Mouse (Mus musculus): ENCODE results near the gene Lhfpl2.
A peak's percentile ranks its signal among the peaks of the same experiment; 100 is the strongest.

Gene Lhfpl2

DNA sequence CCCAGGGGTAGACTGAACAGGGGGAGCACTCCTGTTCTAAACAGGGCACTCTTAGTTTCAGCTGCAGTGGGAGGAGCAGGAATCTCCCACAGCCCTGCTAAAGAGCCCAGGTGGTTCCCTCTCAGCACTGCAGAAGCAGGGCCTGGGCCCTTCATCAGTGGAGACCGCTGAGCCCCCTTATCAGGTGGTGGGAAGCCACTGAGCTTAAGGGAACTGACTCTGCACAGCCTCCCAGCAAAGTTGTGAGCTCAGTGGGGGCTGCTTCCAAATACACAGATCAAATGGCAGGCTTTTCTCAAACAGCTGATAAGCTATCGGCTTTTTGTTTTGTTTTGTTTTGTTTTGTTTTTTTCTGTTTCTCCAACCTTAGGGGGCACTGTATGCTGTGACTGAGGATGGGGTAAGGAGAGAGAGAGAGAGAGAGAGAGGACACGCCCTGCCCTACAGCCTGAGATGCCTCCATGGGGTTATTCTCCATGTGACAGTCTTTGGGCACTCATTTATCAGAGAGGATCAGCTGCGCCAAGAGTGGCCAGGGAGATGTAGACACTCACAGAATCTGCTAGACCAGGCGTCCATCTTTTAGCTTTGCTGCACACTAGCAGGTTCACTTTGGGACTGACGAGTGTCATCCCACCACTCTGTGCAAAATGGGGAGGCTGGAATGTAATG, 117.9 kb downstream of the Lhfpl2 start:
- DNase-seq: no peak

DNA sequence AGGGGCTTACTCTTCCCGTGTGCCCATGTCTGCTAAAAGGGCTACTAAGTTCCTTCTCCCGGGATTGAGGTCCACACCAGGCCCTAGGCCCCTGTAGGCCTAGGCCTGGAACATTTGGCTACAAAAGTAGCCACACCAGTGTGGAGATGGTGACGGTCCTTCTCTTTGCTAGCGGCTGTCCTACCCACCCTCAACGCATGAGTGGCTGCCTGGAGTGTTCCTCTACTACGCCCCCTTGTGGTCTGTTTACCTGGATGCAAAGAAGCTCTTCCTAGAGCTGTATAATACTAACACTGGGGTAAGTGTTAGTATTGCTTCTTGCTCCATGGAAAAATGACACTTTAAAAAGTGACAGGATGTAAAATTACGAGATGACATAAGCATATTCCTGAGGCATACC, 119.6 kb downstream of the Lhfpl2 start:
- DNase-seq: peak; percentile 33 to 61

DNA sequence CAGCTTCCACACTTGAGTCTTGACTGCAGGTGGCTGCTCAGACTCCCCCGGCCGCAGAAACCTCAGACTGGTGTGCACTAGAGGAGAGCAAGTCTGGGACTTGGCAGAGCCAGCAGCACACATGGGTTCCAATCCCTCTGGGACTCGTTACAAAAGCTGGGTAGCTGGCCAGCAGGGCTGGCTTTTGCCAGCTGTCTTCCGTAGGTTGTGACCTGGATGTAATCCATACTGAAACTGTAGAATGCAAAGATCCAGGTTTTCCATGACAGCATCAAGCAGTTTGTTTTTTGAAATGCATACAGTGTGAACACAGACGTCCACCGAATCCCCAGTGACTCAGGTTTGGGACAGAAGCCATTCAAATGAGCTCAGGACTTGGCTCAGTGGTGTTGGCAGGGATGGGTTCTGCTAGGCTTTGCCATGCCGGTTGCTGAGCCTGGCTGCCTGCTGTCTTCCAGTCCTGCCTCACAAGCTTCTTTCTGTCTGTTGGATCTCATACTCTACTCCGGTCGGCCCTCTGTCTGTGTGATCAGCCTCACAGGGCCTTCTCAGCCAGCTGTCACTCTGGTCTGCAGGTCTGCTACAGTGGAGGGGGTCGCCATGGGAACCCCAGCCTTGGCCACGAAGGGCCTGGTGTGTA, 120.9 kb downstream of the Lhfpl2 start:
- DNase-seq: no peak

DNA sequence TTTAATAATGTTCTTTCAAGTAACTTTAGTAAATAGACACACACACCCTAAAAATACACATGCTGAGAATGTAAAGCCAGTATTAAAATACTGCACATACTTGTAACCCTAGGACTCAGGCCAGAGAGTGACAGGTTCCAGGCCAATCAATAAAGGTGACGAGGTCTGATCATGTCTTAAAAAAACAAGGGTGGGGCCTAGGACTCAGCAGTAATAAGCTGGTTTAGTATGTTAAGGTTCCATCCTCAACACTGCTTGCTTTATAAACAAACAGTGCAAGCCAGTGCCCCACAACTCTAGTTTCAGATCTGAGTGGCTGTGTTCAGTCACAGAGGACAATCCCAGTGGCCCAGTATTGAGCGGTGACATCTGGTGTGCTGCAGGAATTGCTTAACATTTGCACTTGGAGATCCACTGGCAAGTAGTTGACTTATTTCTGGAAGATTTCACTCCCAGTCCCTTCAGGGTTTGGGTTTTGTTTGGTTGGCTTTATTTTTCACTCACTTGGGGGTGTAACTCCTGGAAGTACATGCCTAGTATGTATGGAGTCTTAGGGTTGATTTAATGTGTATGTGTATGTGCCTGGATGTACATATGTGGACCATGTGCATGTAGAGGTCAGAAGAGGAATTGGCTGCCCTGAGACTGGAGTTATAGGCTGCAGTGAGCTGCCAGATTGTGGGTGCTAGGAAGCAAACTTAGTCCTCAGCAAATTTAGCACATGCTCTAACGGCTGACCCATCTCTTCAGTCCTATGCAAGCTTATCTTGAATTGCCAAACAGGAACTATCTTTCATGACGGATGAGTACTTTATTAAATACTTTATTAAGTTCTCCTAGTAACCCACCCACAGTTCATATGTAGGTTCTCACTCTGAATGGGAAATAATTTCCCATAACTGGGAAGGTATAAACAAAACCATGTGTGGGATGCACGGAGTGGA, 123.2 kb downstream of the Lhfpl2 start:
- DNase-seq: no peak

DNA sequence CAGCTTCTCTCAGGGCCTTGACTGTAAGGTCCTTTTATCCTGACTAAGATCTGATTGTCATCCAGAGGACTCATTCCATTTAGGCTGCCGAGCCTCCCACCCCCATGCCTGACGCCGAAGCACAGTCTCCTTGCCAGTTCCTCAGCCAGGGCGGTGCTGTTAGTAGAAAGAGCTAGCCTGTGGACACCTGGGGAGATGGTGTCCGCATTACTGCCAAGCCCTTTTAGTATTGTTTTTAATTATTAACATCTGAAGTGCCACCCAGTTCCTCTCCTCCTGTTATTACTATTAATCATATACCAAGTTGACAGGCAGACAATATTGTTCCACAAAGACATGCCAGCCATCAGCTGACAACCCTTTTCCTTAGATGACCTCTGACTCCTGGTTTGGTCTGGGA, 124.4 kb downstream of the Lhfpl2 start:
- DNase-seq: peak; percentile 52 to 53

DNA sequence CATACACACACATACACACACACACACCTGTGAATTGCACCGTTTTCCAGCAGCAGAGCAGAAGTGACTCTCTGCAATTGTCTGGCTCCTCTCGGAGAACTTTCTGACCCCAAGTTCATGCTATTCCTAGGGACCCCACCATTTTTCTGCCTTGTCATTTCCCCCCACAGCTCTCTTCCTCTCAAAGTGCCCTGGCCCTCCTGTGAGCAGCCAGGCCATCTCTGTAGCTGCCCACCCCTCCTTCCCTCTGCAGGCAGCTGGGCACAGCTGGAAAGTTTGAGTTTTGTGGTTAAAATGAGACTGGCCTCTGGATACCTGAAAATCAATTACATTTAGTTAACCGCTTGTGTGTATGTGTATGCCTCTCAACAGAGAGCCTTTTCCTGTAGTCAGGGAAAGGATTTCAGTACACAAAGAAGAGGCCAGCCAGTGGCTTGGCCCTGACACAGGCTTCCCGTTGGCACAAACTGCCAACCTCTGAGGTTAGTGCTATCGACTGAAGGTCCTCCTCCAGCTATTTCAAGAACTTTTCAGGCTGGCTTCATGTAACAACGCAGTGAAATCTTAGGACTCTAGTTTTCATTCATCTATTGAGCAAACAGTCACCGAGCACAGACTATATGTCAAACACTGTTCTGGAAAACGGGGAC, 125.9 kb downstream of the Lhfpl2 start:
- no peak for DNase-seq

DNA sequence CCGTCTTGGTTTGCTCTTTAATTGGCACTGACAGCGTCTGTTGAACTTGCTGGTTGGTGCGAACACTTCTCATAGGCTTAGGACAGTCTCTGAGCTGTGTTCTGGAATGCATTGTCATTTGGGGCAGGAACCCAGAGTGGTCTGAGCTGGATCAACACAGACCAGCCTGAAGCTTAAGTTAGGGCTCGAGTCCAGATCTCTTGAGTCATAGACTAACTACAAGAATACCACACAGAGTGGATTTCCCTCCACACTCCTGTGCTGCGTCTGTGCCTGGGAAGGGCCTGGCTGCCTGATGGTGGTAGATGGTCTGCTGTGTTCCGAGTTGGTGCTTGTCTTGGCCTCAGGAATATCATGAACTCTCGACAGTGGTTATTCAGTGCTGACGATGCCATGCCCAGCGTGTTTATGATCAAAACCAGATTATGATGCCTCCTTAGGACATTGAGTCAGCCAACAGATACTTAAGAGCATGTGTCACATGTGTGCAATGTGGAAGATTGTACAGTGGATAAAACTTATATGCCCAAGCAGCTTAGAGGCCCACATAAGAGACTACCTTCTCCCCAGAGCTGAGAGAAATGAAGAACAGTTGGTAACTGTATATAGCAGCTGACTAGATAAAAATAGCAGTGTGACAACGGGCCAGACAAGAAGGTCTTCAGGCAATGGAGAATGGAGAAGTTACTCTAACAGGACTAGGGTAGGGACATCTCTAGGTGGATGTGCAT, 127.3 kb downstream of the Lhfpl2 start:
- no peak for DNase-seq

DNA sequence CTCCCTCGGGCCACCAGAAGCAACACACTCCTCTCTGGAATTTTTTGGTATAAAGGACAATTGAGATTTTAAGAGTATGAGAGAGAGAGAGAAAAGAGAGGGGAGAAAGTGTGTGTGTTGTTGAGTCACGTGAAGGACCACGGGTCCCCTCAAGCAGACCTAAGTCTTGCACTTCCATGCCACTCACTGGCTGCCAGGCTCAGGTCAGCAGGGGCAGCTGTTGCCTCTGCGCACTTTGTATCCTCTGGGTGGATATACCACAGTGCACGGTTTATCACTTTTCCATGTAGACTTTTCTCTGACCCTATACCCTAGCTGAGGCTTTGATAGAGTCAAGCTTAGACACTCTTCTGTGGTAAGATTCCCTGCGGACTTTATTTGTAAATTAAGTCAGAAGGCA, 128.0 kb downstream of the Lhfpl2 start:
- DNase-seq: no peak

DNA sequence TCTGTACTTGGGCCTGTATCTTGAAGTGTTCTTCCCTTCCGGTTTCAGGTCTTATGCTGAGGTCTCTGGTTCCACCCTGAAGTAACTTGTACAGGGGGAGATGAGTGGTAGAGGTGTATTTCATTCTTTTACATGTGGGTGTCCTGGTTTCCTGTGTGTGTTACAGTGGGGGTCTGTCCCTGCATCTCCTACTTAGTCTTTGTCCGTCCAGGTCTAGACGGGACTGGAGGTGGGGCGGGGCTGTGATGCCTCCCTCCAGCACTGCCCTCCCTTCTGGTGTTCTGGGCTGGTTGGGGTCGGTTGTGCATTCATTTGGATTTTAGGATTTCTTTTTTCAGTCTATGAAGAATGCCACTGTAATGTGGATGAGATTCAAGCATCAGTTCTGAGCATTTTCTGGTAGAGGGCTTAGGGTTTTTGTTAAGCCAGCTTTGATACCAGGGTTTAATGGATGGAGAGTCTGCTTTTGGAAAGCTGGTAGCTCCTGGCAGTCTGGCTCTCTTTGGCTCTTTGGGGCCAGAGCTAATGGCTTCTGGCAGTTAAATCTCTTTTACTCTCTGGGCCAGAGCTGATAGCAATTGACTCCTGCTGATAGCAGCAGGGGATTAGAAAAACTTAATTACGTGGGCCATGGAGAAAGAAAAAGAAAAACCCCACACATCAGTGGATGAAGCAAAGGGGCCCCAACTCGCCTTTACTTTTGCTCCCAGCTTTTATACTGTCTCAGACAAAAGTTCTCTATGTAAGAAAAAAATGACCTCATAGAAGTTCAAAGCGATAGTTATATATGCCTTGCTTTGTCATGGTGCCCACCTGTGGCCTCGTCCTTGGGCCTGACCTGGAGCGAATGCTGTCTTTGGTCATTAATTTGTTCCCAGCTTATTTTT, 130.8 kb downstream of the Lhfpl2 start:
- no peak for DNase-seq

DNA sequence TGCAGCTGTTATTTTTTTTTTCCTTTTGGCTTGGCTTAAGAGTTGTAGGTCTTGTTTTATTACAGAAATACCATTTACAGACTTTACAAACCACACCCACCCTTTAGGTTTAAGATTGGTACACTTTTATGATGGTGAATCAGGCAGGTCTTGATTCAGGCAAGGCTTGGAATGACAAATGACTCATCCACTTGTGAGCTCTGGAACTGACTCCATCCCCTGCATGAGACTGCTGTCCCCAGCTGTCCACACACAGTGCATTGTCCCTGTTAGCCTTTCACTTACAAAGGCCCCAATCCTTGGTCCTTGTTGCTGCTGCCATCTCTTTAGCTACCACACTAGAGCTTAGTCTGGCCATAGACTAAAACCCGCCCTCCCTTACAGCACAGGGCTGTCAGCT, 132.8 kb downstream of the Lhfpl2 start:
- no peak for DNase-seq

DNA sequence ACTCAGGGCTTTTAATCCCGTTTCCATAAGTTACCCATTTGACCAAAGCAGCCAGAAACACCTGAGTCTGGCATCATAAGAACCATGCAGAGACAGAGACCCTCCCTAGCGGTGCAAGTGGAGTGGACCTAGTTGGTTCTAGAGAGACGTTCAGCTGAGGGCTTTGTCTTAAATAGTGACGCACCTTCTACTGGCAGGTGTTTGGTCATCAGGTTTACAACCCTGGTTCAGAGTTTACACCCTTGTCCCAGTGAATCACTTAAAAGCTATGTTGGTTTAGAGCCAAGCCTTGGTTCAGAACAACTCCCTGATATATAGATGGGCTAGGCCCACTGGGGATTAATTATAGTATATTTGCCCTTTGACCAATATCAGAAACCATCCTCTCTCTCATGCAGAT, 135.6 kb downstream of the Lhfpl2 start:
- DNase-seq: no peak

DNA sequence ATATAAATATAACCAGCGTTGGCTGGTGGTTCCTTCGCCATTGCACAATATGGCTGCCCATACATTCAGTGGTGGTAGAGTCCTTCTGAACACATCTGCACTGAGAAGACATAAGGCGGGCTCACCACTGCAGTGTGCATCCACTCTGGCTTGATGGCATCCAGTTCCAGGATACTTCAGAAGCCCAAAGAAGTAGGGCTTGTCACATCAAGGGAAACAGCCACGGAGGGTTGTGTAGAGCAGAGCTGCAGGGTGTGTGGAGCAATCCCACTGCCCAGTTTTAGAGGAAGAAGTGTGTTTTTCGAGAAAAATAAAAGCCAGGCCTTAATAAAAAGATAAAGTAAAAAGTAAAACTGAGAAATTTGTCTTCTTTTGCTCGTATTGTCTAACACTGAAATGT, 141.0 kb downstream of the Lhfpl2 start:
- DNase-seq: no peak

DNA sequence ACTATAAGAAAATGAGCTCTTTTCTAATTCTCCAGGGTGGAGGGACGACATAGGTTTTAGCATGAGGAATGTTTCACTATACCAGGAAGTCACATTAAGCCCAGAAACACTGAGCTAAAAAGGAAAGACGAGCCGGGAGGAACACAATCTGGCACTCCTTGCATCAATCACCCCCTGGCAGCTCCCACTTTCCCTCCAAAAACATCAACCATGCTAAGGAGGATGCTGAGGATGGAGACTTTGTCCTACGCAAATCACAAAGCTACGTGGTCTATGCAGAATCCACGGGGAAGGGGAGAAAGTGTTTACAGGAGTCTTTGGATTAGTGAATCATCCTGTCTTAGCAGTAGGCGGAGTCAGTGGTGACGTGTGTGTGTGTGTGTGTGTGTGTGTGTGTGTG, 142.2 kb downstream of the Lhfpl2 start:
- DNase-seq: no peak

DNA sequence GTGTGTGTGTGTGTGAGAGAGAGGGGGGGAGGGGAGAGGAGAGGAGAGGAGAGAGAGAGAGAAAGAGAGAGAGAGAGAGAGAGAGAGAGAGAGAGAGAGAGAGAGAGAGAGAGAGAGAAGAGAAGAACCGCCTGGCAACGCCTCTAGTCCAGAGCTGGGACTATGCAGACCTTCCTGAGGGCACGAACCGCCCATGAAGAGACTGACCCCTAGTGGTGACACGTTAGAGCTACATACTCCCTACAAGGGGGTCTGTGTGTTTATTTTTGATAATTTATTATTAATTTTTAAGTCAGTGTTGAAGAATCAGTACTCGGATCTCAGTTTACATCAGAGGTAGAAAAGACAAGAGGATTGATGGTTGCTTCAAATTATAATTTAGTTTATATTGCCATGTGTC, 147.6 kb downstream of the Lhfpl2 start:
- peak; percentile 38 to 66 for DNase-seq

DNA sequence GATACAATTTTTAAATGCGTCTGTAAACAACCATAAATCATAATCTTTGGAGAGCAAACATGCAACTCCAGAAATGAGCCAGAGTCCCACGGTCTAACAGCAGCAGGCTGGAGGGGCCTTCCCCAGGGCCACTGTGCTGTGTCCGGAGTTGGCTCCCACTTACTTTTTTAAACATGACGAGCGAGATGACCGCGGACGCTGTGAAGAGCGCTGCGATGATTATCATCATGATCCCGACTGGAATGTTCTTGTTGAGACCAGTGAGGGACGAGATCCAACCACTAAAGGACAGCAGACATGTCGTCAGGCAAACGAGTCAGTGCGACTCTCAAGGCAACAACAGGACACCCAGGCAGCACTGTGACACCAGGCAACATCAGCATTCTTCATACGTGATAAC, 150.4 kb downstream of the Lhfpl2 start:
- DNase-seq: no peak

DNA sequence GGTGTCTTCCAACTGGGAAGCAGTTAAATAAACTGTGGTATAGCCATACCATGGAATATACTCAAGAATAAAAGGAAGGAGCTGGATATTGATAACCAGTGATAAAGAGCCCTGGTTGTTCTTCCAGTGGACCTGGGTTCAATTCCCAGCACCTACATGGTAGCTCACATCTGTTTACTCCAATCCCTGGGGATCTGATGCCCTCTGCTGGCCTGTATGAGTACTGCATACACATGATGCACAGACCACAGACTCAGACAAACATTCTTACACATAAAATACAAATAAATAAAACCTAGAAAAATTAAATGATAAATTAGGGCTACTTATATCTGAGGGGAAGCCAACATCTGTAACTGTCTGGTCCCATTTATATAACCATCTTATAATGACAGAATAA, 151.3 kb downstream of the Lhfpl2 start:
- DNase-seq: no peak

DNA sequence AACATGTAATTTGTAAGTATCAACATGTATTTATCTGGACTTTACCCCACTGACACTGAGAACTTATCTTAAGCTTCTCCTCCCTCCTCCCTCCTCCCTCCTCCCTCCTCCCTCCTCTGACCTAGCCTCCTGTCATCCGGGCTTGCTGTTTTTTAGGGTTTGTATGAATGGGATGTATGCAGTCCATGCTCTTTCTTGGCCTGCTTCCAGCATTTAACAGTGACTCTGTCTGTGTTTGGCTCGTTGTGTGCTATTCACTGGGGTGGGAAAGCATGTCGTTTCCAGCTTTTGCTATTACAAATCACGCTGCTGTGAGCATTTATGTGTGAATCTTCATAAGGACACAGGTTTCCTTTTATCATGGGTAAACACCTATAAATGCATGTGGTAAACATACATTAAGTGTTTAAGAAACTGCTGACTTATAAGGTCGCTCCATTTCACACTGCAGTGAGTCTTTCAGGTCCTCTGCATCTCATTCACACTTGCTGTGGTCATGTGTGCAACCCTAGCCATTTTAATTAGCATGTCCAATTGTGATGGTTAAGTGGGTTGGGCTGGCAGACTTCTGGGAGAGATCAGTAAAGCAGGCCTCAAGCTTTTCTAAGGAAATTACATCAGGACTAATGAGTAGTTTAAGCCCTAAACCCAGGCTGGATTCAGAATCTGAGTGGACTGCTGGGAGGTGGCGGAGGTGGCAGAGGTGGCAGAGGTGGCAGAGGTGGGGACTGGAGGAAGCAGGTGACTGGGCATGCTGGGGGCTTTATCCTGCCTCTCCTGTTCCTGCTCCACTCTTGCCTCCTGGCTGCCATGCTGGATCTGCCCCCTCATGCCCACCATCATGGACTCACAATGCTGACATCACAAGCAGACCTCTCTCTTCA, 153.9 kb downstream of the Lhfpl2 start:
- DNase-seq: no peak

DNA sequence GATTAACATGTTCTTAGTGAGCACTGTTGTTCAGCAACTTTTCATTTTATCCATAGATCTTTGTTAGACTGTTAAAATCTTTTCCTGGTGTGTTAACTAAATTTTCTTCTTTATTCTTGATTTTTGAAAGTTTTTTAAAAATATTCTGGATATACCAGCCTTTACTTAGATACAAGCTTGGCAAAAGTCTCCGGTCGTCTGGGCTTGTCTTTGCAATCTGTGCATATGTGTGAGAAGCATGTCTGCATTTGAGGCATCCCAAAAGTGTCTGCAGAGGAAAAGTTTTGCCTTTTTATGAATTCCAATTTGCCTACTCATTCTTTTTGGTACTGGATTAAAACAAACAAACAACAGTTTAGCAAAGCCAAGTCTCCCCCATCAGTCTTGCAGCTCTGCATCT, 154.6 kb downstream of the Lhfpl2 start:
- DNase-seq: no peak

DNA sequence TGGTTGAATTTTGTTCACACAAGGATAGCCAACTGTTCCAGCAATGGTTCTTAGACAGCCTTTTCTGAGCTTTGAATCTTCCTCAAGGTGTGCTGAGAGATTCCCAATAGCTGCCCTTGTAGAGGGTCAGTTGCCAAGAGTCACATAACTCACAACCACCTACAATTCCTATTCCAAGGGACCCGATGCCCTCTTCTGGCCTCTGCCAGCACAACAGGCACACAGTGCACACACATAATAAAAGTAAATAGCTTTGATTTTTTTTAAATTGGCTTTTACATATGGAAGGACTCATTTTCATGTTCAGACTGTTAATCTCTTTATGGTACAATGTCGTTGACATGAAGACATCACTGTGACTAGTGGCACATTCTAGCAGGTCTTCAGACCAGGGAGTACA, 155.1 kb downstream of the Lhfpl2 start:
- peak; percentile 9 to 50 for DNase-seq

DNA sequence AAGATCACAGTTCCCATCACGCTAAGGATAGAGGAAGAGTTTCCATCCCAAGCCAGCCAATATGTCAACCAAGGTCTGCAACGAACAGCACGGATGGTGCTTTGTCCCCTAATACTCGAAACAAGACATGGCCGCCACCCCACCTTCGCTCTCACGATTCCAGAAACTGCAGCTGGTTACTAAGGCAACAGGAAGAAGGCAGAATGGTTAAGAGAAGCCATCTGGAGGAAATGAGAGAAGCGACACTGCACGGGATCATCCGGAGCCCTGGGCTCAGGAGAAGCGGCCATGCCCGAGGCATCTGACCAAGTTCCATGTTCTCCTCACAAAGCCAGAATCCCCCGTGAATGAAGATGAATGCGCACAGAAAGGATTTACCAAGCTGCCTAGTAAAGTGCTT, 166.0 kb downstream of the Lhfpl2 start:
- no peak for DNase-seq

Measured in kidney, postnatal 36 days (tissue).